Mouse (Mus musculus) right cerebral cortex, adult 2 months (tissue): ENCODE measurements around the gene Fkbp7.
"Not testable (repeated sequence)": the region's sequence is repeated elsewhere in the genome, so short reads cannot be mapped to it uniquely, and the experiment has no call there.

Source experiments
- DNase-seq, 2 experiments: peaks; one replicate each; pipeline ENCODE4 v3.0.0; 2021 to 2022; ENCODE audit warnings: low spot score in 2 of 2

The Fkbp7 gene

GRCm38 (mm10) chr2:76665531-76665930, 7.4 kb downstream of the Fkbp7 start:
- no peak for DNase-seq

GRCm38 (mm10) chr2:76659419-76659818, 13.5 kb downstream of the Fkbp7 start:
- no peak for DNase-seq

GRCm38 (mm10) chr2:76658551-76658950, 14.4 kb downstream of the Fkbp7 start:
- DNase-seq: no peak

- no peak for DNase-seq
These were observed 16.9 kb downstream of the Fkbp7 start for GRCm38 (mm10) chr2:76655982-76656381.

- no peak for DNase-seq
These were observed 17.5 kb downstream of the Fkbp7 start for GRCm38 (mm10) chr2:76655444-76655843.

- DNase-seq: no peak
These were observed 18.3 kb downstream of the Fkbp7 start for GRCm38 (mm10) chr2:76654646-76655045.

- no peak for DNase-seq
These were observed 19.8 kb downstream of the Fkbp7 start for GRCm38 (mm10) chr2:76653070-76653469.

- no peak for DNase-seq
These were observed 24.2 kb downstream of the Fkbp7 start for GRCm38 (mm10) chr2:76648666-76649141.

- peak; percentile 92 to 94 for DNase-seq
These were observed 24.9 kb downstream of the Fkbp7 start, which contains the start of the genes Prkra and Pjvk for GRCm38 (mm10) chr2:76647883-76648570. Gene Prkra, minus strand, starts transcription at chr2:76648015. Gene Pjvk, plus strand, starts transcription at chr2:76648476.

GRCm38 (mm10) chr2:76647441-76647869, 25.5 kb downstream of the Fkbp7 start:
- DNase-seq: peak in 1 of 2 experiments; percentile 16

GRCm38 (mm10) chr2:76643801-76644200, 29.1 kb downstream of the Fkbp7 start:
- no peak for DNase-seq

- no peak for DNase-seq
These were observed 33.3 kb downstream of the Fkbp7 start for GRCm38 (mm10) chr2:76639637-76640036.

- no peak for DNase-seq
These were observed 41.3 kb downstream of the Fkbp7 start for GRCm38 (mm10) chr2:76631600-76631999.

GRCm38 (mm10) chr2:76630293-76630692, 42.6 kb downstream of the Fkbp7 start:
- DNase-seq: no peak

- not testable (repeated sequence) for DNase-seq
These were observed 50.6 kb downstream of the Fkbp7 start for GRCm38 (mm10) chr2:76622316-76622715.

GRCm38 (mm10) chr2:76621724-76622123, 51.2 kb downstream of the Fkbp7 start:
- no peak for DNase-seq

GRCm38 (mm10) chr2:76620188-76620587, 52.7 kb downstream of the Fkbp7 start:
- DNase-seq: no peak

- DNase-seq: peak; percentile 61 to 64
These were observed 54.8 kb downstream of the Fkbp7 start for GRCm38 (mm10) chr2:76618078-76618477.
